Mouse (Mus musculus): ENCODE results near the gene Tln2. TPM values are rescaled to one million over a fixed set of nuclear protein-coding genes. Genes with fewer than 3 reads are reported as not detected.

Gene Tln2
- polyA plus RNA-seq, 2 experiments: 17.5 to 39.2 TPM

- DNase-seq (ENCODE audit: low spot score) (no peak), ATAC-seq (ENCODE audit: low FRiP score, low read depth) (no peak)
- Histone ChIP-seq H3K4me1 (ENCODE audit: control insufficient read depth, insufficient read depth, low read length) (peaks cover 9% of the 10 kb centered on the region), H3K4me2 (replicated peaks; ENCODE audit: low read depth, low read length, severe bottlenecking) (no peak overlapping the region), H3K36me3 (ENCODE audit: control insufficient read depth, insufficient read depth, low read length) (no peaks in the 10 kb centered on the region), H3K9ac (ENCODE audit: low read depth, low read length, severe bottlenecking) (no peak overlapping the region), H3K27ac (replicated peaks; ENCODE audit: low read depth, low read length) (no peak overlapping the region), H3K9me3 (ENCODE audit: control insufficient read depth, low read length) (no peaks in the 10 kb centered on the region), H3K27me3 (ENCODE audit: control insufficient read depth, insufficient read depth, low read length) (no peaks in the 10 kb centered on the region), H3K4me3 (replicated peaks; ENCODE audit: low read length) (no peak overlapping the region)
- TF ChIP-seq POLR2A (IDR thresholded peaks at IDR 0.05; ENCODE audit: borderline replicate concordance, extremely low read depth, insufficient read depth, insufficient read length): no peak
- 63% methylated on average over 1 of the region's 1 CpGs for WGBS
These were observed 77.2 kb downstream of the Tln2 start for GRCm38 (mm10) chr9:67482277-67482676.

DNA sequence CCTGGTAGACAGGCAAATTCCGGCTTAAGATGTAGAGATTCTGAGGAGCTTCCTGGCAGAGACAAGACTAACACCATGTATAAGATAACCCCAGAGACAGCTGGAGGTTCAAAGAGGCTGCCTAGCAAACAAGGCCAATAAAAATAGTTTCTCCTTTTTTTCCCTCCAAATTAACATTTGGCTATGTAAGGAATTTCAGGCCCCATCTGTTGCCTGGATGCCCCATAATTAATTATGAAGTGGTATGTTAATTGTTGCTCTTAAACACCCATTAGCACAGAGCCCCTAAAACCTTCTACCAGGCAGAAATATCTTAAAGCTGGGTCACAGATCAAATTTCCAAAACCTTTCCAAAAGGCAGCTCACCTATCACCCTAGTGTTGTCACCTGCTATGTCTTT, 77.7 kb downstream of the Tln2 start:
- DNase-seq (ENCODE audit: low spot score): no peak
- no peak overlapping the region for H3K4me2 ChIP-seq (replicated peaks; ENCODE audit: low read depth, low read length, severe bottlenecking)
- 17% methylated on average over 1 of the region's 1 CpGs for WGBS

GRCm38 (mm10) chr9:67477445-67477844, 82.1 kb downstream of the Tln2 start:
- 76% methylated on average over 3 of the region's 3 CpGs for WGBS
- no peak for ATAC-seq (ENCODE audit: low FRiP score, low read depth)
- TF ChIP-seq POLR2A (IDR thresholded peaks at IDR 0.05; ENCODE audit: borderline replicate concordance, extremely low read depth, insufficient read depth, insufficient read length): no peak

More for the DNA sequence above, 77.7 kb downstream of the Tln2 start:
- Histone ChIP-seq H3K9ac (ENCODE audit: low read depth, low read length, severe bottlenecking) (no peak overlapping the region), H3K4me3 (replicated peaks; ENCODE audit: low read length) (no peak overlapping the region), H3K4me1 (ENCODE audit: control insufficient read depth, insufficient read depth, low read length) (peaks cover 9% of the 10 kb centered on the region), H3K27ac (replicated peaks; ENCODE audit: low read depth, low read length) (no peak overlapping the region), H3K36me3 (ENCODE audit: control insufficient read depth, insufficient read depth, low read length) (no peaks in the 10 kb centered on the region), H3K27me3 (ENCODE audit: control insufficient read depth, insufficient read depth, low read length) (no peaks in the 10 kb centered on the region), H3K9me3 (ENCODE audit: control insufficient read depth, low read length) (no peaks in the 10 kb centered on the region)
- TF ChIP-seq POLR2A (IDR thresholded peaks at IDR 0.05; ENCODE audit: borderline replicate concordance, extremely low read depth, insufficient read depth, insufficient read length): no peak
- no peak for ATAC-seq (ENCODE audit: low FRiP score, low read depth)

DNA sequence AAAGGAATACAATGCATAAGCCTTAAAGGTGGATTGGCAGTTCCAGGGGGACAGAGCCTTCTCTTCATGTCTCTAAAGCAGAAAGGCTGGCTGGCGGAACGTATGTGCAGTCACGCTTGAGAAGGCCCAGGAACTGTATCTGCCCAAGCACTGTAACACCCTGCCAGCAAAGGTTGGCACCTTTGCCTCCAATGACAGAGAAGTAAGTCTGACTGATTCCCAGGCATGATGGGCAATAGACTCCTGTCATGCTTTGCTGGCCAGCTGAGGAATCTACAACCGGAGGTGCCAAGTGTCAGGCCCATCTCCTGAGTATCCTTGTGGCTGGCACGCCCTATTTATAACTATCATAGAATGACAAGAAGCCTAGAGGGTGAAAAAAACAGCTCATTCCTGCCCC, 83.3 kb downstream of the Tln2 start:
- Histone ChIP-seq H3K4me1 (ENCODE audit: control insufficient read depth, insufficient read depth, low read length) (no peaks in the 10 kb centered on the region), H3K4me2 (replicated peaks; ENCODE audit: low read depth, low read length, severe bottlenecking) (no peak overlapping the region), H3K27me3 (ENCODE audit: control insufficient read depth, insufficient read depth, low read length) (no peaks in the 10 kb centered on the region), H3K36me3 (ENCODE audit: control insufficient read depth, insufficient read depth, low read length) (no peaks in the 10 kb centered on the region), H3K9me3 (ENCODE audit: control insufficient read depth, low read length) (no peaks in the 10 kb centered on the region), H3K27ac (replicated peaks; ENCODE audit: low read depth, low read length) (no peak overlapping the region), H3K9ac (ENCODE audit: low read depth, low read length, severe bottlenecking) (no peak overlapping the region), H3K4me3 (replicated peaks; ENCODE audit: low read length) (no peak overlapping the region)
- TF ChIP-seq POLR2A (IDR thresholded peaks at IDR 0.05; ENCODE audit: borderline replicate concordance, extremely low read depth, insufficient read depth, insufficient read length): no peak
- DNase-seq (ENCODE audit: low spot score) (no peak), ATAC-seq (ENCODE audit: low FRiP score, low read depth) (no peak)
- WGBS: 88% methylated on average over 5 of the region's 5 CpGs

More at GRCm38 (mm10) chr9:67477445-67477844, 82.1 kb downstream of the Tln2 start:
- no peaks in the 10 kb centered on the region for H3K4me1 ChIP-seq (ENCODE audit: control insufficient read depth, insufficient read depth, low read length)
- no peak overlapping the region for H3K4me2 ChIP-seq (replicated peaks; ENCODE audit: low read depth, low read length, severe bottlenecking)
- no peak overlapping the region for H3K9ac ChIP-seq (ENCODE audit: low read depth, low read length, severe bottlenecking)
- no peak for DNase-seq (ENCODE audit: low spot score)
- no peak overlapping the region for H3K27ac ChIP-seq (replicated peaks; ENCODE audit: low read depth, low read length)
- no peaks in the 10 kb centered on the region for H3K27me3 ChIP-seq (ENCODE audit: control insufficient read depth, insufficient read depth, low read length)
- H3K9me3 ChIP-seq (ENCODE audit: control insufficient read depth, low read length): no peaks in the 10 kb centered on the region
- no peak overlapping the region for H3K4me3 ChIP-seq (replicated peaks; ENCODE audit: low read length)
- H3K36me3 ChIP-seq (ENCODE audit: control insufficient read depth, insufficient read depth, low read length): no peaks in the 10 kb centered on the region

DNA sequence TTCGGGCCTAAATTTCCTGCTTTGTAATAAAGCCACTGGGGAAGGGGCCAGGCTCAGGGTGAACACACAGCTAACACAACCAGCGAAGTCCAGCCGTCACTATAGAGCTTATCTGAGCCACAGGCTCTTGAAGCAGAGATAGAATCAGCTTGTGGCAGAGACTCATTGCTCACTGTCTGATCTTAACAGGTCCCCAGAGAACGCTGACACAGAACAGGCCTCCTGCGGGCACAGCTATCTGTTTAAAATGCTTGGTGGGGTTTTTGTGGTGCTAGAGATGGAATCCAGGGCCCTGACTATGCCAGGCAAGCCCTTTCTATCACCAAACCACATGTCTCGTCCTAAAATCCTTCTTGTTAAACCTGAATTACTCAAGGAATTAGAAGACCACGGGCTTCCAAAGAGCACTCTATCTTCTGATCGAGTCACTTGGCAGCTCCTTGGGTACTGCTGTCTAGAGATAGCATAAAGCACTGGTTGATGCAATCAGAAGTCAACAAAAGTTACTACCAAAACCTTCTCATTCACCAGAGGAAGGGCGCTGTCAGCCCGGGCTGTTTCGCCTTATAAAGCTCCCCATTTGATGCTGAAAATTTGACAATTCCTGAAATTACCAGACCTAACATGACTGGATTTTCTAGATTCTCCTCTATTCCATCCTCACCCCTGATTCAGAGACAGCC, 95.9 kb downstream of the Tln2 start:
- no peak overlapping the region for H3K4me3 ChIP-seq (replicated peaks; ENCODE audit: low read length)
- H3K9ac ChIP-seq (ENCODE audit: low read depth, low read length, severe bottlenecking): no peak overlapping the region
- no peaks in the 10 kb centered on the region for H3K27me3 ChIP-seq (ENCODE audit: control insufficient read depth, insufficient read depth, low read length)
- no peaks in the 10 kb centered on the region for H3K36me3 ChIP-seq (ENCODE audit: control insufficient read depth, insufficient read depth, low read length)
- TF ChIP-seq POLR2A (IDR thresholded peaks at IDR 0.05; ENCODE audit: borderline replicate concordance, extremely low read depth, insufficient read depth, insufficient read length): no peak
- DNase-seq (ENCODE audit: low spot score) (no peak), ATAC-seq (ENCODE audit: low FRiP score, low read depth) (no peak)
- H3K9me3 ChIP-seq (ENCODE audit: control insufficient read depth, low read length): no peaks in the 10 kb centered on the region
- H3K4me1 ChIP-seq (ENCODE audit: control insufficient read depth, insufficient read depth, low read length): peaks cover 7% of the 10 kb centered on the region
- WGBS: 39% methylated on average over 11 of the region's 11 CpGs
- H3K4me2 ChIP-seq (replicated peaks; ENCODE audit: low read depth, low read length, severe bottlenecking): no peak overlapping the region
- H3K27ac ChIP-seq (replicated peaks; ENCODE audit: low read depth, low read length): no peak overlapping the region
